Mouse (Mus musculus): Measurements from ENCODE around the gene D17H6S53E. TPM values are rescaled to one million over a fixed set of nuclear protein-coding genes. Genes with fewer than 3 reads are reported as not detected.
"Not testable (repeated sequence)": the region's sequence is repeated elsewhere in the genome, so short reads cannot be mapped to it uniquely, and the experiment has no call there.

Gene D17H6S53E
- polyA plus RNA-seq, 1 experiment from 2014 or later, result 5.3 TPM

- Histone ChIP-seq H3K9me3 (no peaks in the 10 kb centered on the region), H3K4me2 (no peak overlapping the region), H3K4me1 (peaks cover 8% of the 10 kb centered on the region; the same call in 1 of the 2 replicates), H3K4me3 (replicated peaks) (no peak overlapping the region), H3K27ac (no peak overlapping the region), H3K9ac (no peak overlapping the region), H3K36me3 (replicated peaks) (peaks cover 42% of the 10 kb centered on the region), H3K27me3 (no peaks in the 10 kb centered on the region)
- ATAC-seq (ENCODE audit: low FRiP score), result no peak
- WGBS, result 84% methylated on average over 6 of the region's 6 CpGs
Measured at GRCm38 (mm10) chr17:35104754-35105153, 21.4 kb upstream of the D17H6S53E start.

- peak; percentile 51 for ATAC-seq (ENCODE audit: low FRiP score)
- Histone ChIP-seq H3K36me3 (replicated peaks) (peaks cover 31% of the 10 kb centered on the region), H3K9me3 (no peaks in the 10 kb centered on the region), H3K27me3 (no peaks in the 10 kb centered on the region), H3K9ac (peak overlapping the region; percentile 29; the same call in 1 of the 2 replicates), H3K4me3 (replicated peaks) (no peak overlapping the region; the same call in 1 of the 2 replicates), H3K4me2 (peak overlapping the region; percentile 42), H3K4me1 (peaks cover 8% of the 10 kb centered on the region; the same call in 1 of the 2 replicates), H3K27ac (no peak overlapping the region)
- WGBS, result 23% methylated on average over 13 of the region's 13 CpGs
Measured at GRCm38 (mm10) chr17:35105740-35106389, 20.3 kb upstream of the D17H6S53E start.

GRCm38 (mm10) chr17:35106522-35106921 is 19.7 kb upstream of the D17H6S53E start:
- H3K4me1 ChIP-seq, result peaks cover 8% of the 10 kb centered on the region; the same call in 1 of the 2 replicates
- H3K9me3 ChIP-seq, result no peaks in the 10 kb centered on the region
- 0 out of 2 replicates have a peak overlapping the region, but pooled peaks have one; percentile 29 for H3K9ac ChIP-seq
- no peak for ATAC-seq (ENCODE audit: low FRiP score)
- 60% methylated on average over 3 of the region's 3 CpGs for WGBS
- peaks cover 25% of the 10 kb centered on the region for H3K36me3 ChIP-seq (replicated peaks)
- H3K4me2 ChIP-seq, result no peak overlapping the region; the same call in 1 of the 2 replicates
- H3K27me3 ChIP-seq, result no peaks in the 10 kb centered on the region; the same call in 1 of the 2 replicates
- no peak overlapping the region for H3K4me3 ChIP-seq (replicated peaks)
- no peak overlapping the region for H3K27ac ChIP-seq

DNA sequence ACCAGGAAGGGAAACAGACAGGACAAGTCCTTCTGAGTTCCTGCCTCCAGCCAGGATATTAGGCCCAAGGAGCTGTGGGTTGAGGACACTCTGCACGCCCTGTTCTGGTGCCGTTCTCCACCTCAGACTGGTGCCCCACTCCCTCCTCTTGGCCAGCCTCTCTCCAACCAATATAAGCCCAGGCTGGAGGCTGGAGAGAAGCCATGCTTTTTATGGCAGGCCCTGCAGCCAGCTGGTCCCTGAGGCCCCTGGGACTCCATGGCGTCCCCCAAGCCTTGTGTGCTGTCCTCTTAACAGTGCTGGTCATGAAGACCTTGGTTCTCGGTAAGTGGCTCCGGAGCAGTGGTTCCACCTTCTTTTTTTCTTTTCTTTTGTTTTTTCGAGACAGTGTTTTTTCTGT is 18.1 kb upstream of the D17H6S53E start, which contains the start of gene Ly6g5c:
Gene Ly6g5c (plus strand): TSS at position 183 of the 400 bp plus-strand sequence.
- H3K4me1 ChIP-seq, result peaks cover 8% of the 10 kb centered on the region; the same call in 1 of the 2 replicates
- H3K27me3 ChIP-seq, result no peaks in the 10 kb centered on the region; the same call in 1 of the 2 replicates
- H3K9ac ChIP-seq, result no peak within 1 kb of the TSS
- H3K4me3 ChIP-seq (replicated peaks), result no peak within 1 kb of the TSS
- H3K36me3 ChIP-seq (replicated peaks), result peaks cover 9% of the 10 kb centered on the region
- H3K4me2 ChIP-seq, result no peak within 1 kb of the TSS
- WGBS, result 90% methylated on average over 6 of the region's 6 CpGs
- no peak for ATAC-seq (ENCODE audit: low FRiP score)
- no peaks in the 10 kb centered on the region for H3K9me3 ChIP-seq
- H3K27ac ChIP-seq, result no peak within 1 kb of the TSS

GRCm38 (mm10) chr17:35111774-35112173 is 14.4 kb upstream of the D17H6S53E start:
- no peaks in the 10 kb centered on the region; the same call in 1 of the 2 replicates for H3K27me3 ChIP-seq
- H3K9ac ChIP-seq, result no peak overlapping the region
- WGBS, result 83% methylated on average over 9 of the region's 9 CpGs
- peaks cover 30% of the 10 kb centered on the region for H3K36me3 ChIP-seq (replicated peaks)
- H3K9me3 ChIP-seq, result no peaks in the 10 kb centered on the region
- no peak overlapping the region for H3K27ac ChIP-seq
- no peaks in the 10 kb centered on the region for H3K4me1 ChIP-seq
- no peak overlapping the region for H3K4me2 ChIP-seq
- no peak for ATAC-seq (ENCODE audit: low FRiP score)
- H3K4me3 ChIP-seq (replicated peaks), result no peak overlapping the region

DNA sequence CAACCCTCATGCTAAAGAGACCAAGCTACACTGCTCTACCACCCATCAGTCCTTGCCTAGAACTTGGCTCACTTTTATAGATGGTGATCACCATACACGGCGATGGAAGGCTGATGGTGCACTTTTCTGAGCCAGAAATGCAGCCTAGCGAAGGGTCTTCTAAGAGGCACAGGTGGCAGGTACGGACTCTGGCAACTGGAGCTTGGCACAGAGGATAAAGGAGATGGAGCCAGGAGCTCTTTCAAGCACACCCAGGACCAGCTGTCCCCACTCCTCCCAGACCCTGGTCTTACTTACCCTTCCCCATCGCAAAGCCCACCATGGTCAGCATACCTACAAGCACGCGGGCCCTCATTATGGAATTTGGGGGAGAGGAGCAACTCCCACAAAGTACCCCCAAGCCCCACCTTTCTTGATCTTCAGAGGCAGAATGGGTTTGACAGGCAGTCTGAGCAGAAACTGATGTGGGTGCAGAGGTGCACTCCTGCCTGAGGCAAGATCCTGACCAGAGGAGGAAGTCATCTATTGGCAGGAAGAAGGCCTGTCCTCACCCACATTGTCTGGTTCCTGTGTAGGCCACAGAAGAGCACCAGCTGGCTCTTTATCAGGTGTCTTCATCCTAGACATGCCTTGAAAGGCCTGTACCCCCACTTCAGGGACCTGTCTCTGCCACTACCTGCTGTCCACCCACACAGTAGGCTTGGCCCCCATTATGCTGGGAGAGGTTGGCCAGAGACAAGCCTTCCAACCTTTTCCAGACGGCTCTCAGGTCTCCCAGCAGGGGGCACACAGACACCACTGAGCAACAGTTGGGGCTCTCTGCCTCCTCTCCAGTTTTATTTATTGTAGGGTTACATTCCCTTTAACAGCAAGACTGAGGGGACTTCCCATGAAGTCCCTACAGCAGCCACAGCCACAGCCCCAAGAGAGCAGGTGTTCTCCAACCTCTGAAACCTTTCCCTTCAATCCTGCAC is 10.8 kb upstream of the D17H6S53E start, which contains the start of gene Ly6g5b:
Gene Ly6g5b (minus strand): TSS at position 383 of the 974 bp plus-strand sequence.
- 88% methylated on average over 8 of the region's 8 CpGs for WGBS
- Histone ChIP-seq H3K27ac (no peak within 1 kb of the TSS), H3K27me3 (no peaks in the 10 kb centered on the region; the same call in 1 of the 2 replicates), H3K4me2 (no peak within 1 kb of the TSS), H3K4me1 (peaks cover 8% of the 10 kb centered on the region), H3K36me3 (replicated peaks) (peaks cover 54% of the 10 kb centered on the region), H3K9ac (no peak within 1 kb of the TSS), H3K4me3 (replicated peaks) (no peak within 1 kb of the TSS), H3K9me3 (no peaks in the 10 kb centered on the region)
- no peak for ATAC-seq (ENCODE audit: low FRiP score)

DNA sequence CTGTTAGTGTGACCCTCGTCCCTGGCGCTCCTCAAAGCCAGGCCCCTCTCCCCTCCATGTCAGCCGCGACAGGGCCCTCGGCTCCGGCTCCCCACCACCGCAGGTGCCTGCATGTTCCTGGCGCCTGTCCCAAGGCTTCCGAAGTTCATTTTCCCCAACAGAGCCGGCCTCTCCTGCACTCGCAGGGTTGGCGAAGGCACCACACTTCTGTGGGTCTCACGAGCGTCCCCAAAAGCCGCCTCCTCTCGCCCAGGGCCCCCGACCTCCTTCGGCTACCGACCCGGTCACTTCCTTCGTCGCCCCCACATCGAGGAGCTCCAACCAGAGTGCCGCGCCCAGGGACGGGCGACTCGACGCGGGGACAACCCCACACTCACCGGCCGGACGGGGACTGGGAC is 5.4 kb upstream of the D17H6S53E start:
- Histone ChIP-seq H3K36me3 (replicated peaks) (peaks cover 52% of the 10 kb centered on the region), H3K9ac (peak overlapping the region; percentile 98), H3K4me2 (peak overlapping the region; percentile 94), H3K4me1 (peaks cover 24% of the 10 kb centered on the region), H3K27ac (peak overlapping the region; percentile 70), H3K9me3 (no peaks in the 10 kb centered on the region), H3K27me3 (no peaks in the 10 kb centered on the region), H3K4me3 (replicated peaks) (peak overlapping the region; percentile 98)
- no peak for ATAC-seq (ENCODE audit: low FRiP score)
- WGBS, result under 1% methylated on average over 33 of the region's 33 CpGs

GRCm38 (mm10) chr17:35121143-35121799 is 4.9 kb upstream of the D17H6S53E start, which contains the start of gene Gpank1:
TSS of gene Gpank1 (plus strand) at chr17:35121455.
- WGBS, result 1% methylated on average over 49 of the region's 50 CpGs
- Histone ChIP-seq H3K27me3 (no peaks in the 10 kb centered on the region), H3K4me2 (peak within 1 kb of the TSS; percentile 94), H3K27ac (peak within 1 kb of the TSS; percentile 94), H3K9ac (peak within 1 kb of the TSS; percentile 98), H3K4me1 (peaks cover 27% of the 10 kb centered on the region), H3K9me3 (no peaks in the 10 kb centered on the region), H3K4me3 (replicated peaks) (peak within 1 kb of the TSS; percentile 98), H3K36me3 (replicated peaks) (peaks cover 47% of the 10 kb centered on the region)
- ATAC-seq (ENCODE audit: low FRiP score), result peak; percentile 95

DNA sequence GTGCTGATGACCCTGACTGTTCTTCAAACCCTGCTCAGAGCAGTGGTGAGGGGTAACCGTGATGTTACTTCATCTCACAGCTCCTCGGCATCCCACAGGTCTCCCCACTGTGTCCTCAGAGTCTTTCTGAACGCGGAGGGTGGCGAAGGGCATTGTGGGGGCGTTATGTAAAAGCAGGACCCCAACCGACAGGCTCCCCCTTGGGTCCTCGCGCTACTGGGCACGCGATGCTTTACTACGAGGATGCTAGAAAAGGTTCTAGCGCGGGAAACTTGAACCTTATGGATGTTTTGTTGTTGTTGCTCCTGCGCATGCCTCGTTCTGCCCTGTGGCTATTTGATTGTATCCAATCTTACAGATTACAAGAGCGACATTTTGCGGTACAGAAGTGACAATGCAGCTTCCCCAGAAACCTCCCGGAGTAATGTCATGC is 4.3 kb upstream of the D17H6S53E start, which contains the start of gene Csnk2b:
Gene Csnk2b (minus strand): TSS at position 183 of the 433 bp plus-strand sequence.
- no peaks in the 10 kb centered on the region for H3K27me3 ChIP-seq
- H3K9ac ChIP-seq, result peak within 1 kb of the TSS; percentile 98
- H3K27ac ChIP-seq, result peak within 1 kb of the TSS; percentile 94
- peak; percentile 62 for ATAC-seq (ENCODE audit: low FRiP score)
- peak within 1 kb of the TSS; percentile 98 for H3K4me3 ChIP-seq (replicated peaks)
- H3K4me2 ChIP-seq, result peak within 1 kb of the TSS; percentile 94
- H3K9me3 ChIP-seq, result no peaks in the 10 kb centered on the region
- peaks cover 43% of the 10 kb centered on the region for H3K36me3 ChIP-seq (replicated peaks)
- WGBS, result under 1% methylated on average over 19 of the region's 19 CpGs
- H3K4me1 ChIP-seq, result peaks cover 33% of the 10 kb centered on the region

GRCm38 (mm10) chr17:35123287-35123686 is 2.9 kb upstream of the D17H6S53E start:
- H3K4me1 ChIP-seq, result peaks cover 43% of the 10 kb centered on the region
- WGBS, result 95% methylated on average over 9 of the region's 9 CpGs
- not testable (repeated sequence) for H3K27ac ChIP-seq; H3K27me3 ChIP-seq; H3K4me2 ChIP-seq; H3K4me3 ChIP-seq (replicated peaks); ATAC-seq (ENCODE audit: low FRiP score); H3K9me3 ChIP-seq
- peaks cover 31% of the 10 kb centered on the region for H3K36me3 ChIP-seq (replicated peaks)
- H3K9ac ChIP-seq, result peak overlapping the region; percentile 80; the same call in 1 of the 2 replicates

- not testable (repeated sequence) for H3K27me3 ChIP-seq; H3K9ac ChIP-seq; H3K9me3 ChIP-seq; ATAC-seq (ENCODE audit: low FRiP score); H3K27ac ChIP-seq; H3K4me2 ChIP-seq; H3K4me3 ChIP-seq (replicated peaks)
- H3K36me3 ChIP-seq (replicated peaks), result peaks cover 22% of the 10 kb centered on the region
- 93% methylated on average over 12 of the region's 12 CpGs for WGBS
- H3K4me1 ChIP-seq, result peaks cover 43% of the 10 kb centered on the region
Measured at GRCm38 (mm10) chr17:35124261-35124896, 1.8 kb upstream of the D17H6S53E start.
